Mouse (Mus musculus): Measurements from ENCODE around the gene Olfr433. TPM values are rescaled to one million over a fixed set of nuclear protein-coding genes. Genes with fewer than 3 reads are reported as not detected.

Olfr433 gene
- not detected in 2 replicates for polyA plus RNA-seq (2012; rRNA removed)

DNA sequence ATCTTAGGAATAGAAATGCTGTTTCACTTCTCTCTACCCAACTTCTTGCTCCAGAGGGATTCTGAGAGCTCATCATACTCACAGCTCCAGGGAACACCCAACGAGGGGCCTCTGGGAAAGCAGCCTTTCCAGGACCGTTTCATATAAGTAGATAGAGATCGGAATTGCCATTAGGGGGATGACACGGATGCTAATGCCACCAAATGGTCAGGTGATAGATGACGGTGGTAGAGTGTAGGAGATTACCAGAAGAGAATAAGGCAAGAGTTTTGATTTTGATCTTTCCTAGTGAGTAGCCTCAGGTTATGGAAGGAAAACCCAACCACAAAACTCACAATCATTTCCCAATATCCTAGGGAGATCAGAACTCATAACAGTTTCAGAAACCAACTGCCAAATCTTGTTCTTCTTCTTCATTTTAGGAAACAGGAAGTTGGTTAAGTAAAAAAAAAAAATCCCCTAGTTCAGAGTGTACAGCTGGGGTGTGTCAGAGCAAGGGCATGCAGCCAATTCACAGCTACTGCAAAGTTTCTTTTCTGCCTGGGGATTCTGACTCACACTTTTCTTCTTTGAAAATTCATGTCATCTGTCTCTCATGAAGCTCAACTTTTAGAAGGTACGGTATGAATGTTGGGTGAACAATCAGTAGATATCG is at the start of gene Olfr433:
TSS of gene Olfr433 (plus strand) at position 183 of the 655 bp plus-strand sequence.

DNA sequence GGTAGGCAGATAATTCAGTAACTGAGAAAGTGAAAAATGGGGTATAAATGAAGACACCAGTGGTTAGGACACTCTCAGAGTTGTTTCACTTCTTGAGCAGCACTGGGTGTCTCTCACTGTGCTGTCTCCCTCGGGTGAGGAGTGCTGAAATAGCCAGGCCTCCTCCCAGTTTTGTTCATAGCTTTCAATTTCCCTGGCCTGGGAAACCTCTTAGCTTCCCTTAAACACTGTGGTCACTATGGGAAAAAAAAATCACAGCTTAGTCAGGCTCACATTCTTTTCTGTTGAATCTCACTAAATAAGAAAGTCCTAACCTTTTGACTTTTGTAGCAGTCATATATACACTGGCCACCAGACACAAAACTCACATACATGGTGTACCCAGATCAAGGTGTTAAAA is 8.8 kb upstream of the Olfr433 start, which contains the start of gene Ifi205:
TSS of gene Ifi205 (minus strand) at position 113 of the 400 bp plus-strand sequence.

DNA sequence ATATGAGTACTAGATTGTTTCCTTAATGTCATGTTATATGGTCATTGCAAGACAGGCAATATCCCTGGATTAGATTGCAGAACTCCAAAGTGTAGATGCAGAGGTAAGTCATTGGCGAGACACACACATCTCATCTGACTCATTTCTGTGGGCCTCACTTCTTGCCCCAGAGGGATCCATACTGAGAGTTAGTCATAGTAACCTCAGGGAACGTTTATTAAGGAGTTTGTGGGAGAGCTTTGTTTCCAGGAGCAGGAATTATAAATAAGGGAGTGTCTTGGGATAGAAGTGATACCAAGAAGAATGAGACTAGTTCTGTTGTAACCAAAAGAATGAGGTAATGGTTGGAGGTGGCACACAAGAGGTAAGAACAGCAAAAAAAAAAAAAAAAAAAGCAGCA is 8.4 kb downstream of the Olfr433 start, which contains the start of gene Olfr432:
TSS of gene Olfr432 (plus strand) at position 313 of the 400 bp plus-strand sequence.

DNA sequence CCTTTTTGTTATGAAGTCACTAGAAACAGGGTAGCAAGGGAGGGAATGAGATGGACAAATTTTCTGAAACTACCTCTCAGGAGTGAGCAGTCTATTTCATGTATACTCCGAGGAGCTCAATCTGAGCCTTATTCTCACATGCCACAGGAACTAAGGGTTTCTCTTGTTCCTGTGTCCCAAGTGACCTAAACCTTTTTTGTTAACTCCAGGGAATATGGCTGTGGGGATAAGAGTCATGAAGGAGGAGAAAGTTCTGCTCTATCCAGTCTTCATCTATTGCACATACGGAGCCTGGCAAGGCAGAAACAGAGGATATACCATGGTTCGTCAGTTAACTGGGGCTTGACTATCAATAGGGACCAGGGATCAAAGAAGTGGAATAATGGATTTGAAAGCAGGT is 25.8 kb downstream of the Olfr433 start, which contains the start of gene Olfr430:
TSS of gene Olfr430 (plus strand) at position 301 of the 400 bp plus-strand sequence.

DNA sequence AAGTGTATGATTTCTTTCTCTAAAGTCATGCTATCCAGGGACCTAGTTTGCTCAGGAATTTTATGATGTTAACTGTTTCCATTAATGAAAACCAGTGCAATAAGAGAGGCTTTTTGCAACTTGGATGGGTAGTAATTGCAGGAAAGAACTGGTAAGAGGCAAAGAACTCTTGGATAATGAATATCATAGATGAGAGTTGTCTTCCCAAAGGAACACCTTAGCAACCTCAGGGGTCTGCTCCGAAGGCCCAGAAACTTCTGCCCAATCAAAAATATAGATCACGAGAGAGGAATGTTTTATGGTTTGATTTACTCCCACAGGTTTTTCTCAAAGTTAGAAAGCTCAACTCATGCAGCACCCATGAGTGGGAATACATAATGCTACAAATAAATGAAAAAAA is 43.5 kb downstream of the Olfr433 start, which contains the start of gene Olfr429:
TSS of gene Olfr429 (plus strand) at position 301 of the 400 bp plus-strand sequence.

Other genes with a start within 250 kb of the Olfr433 start
- 0.19 and 0.34 TPM in 2 replicates for gene Ifi211, start 127.7 kb upstream of the Olfr433 start, polyA plus RNA-seq (2012; rRNA removed)
- gene Mndal, start 98.2 kb upstream of the Olfr433 start, polyA plus RNA-seq (2012; rRNA removed): 0.39 and 0.40 TPM in 2 replicates
- 0.13 and 0.21 TPM in 2 replicates for gene Ifi203, start 98.0 kb upstream of the Olfr433 start, polyA plus RNA-seq (2012; rRNA removed)
- not detected in 2 replicates for gene Ifi202b, start 58.0 kb upstream of the Olfr433 start, polyA plus RNA-seq (2012; rRNA removed)
- 0.05 and 0.09 TPM in 2 replicates for gene Ifi205, start 8.9 kb upstream of the Olfr433 start, polyA plus RNA-seq (2012; rRNA removed)
- 0.04 TPM in 1 of 2 replicates, not detected in the other for gene Olfr432, start 8.5 kb downstream of the Olfr433 start, polyA plus RNA-seq (2012; rRNA removed)
- gene Olfr430, start 25.9 kb downstream of the Olfr433 start, polyA plus RNA-seq (2012; rRNA removed): not detected in 2 replicates
- not detected in 2 replicates for gene Olfr429, start 43.6 kb downstream of the Olfr433 start, polyA plus RNA-seq (2012; rRNA removed)
- gene Olfr427, start 56.2 kb downstream of the Olfr433 start, polyA plus RNA-seq (2012; rRNA removed): not detected in 2 replicates
- 0.05 and 0.15 TPM in 2 replicates for gene Olfr231, start 80.5 kb downstream of the Olfr433 start, polyA plus RNA-seq (2012; rRNA removed)
- not detected in 2 replicates for gene Olfr424, start 90.8 kb downstream of the Olfr433 start, polyA plus RNA-seq (2012; rRNA removed)
- not detected in 2 replicates for gene Olfr420, start 114.9 kb downstream of the Olfr433 start, polyA plus RNA-seq (2012; rRNA removed)
- gene Spta1, start 132.1 kb downstream of the Olfr433 start, polyA plus RNA-seq (2012; rRNA removed): 4.9 and 6.0 TPM in 2 replicates
- gene Olfr419, start 211.4 kb downstream of the Olfr433 start, polyA plus RNA-seq (2012; rRNA removed): not detected in 2 replicates

All from central nervous system, embryonic 11.5 days (tissue).